Mouse (Mus musculus): ENCODE measurements around the gene Zc3h18. TPM values are rescaled to one million over a fixed set of nuclear protein-coding genes. Genes with fewer than 3 reads are reported as not detected.

Zc3h18 gene
- polyA plus RNA-seq, 1 experiment from 2014 or later, result 20.2 TPM

GRCm38 (mm10) chr8:122360696-122361416, 15.6 kb upstream of the Zc3h18 start, which contains the start of gene Trhr2:
Trhr2 (minus strand) TSS chr8:122360746.
- ATAC-seq, result no peak
- H3K36me3 ChIP-seq (ENCODE audit: insufficient read depth, low read length), result no peaks in the 10 kb centered on the region
- H3K9me3 ChIP-seq (ENCODE audit: low read length), result no peaks in the 10 kb centered on the region
- no peak for DNase-seq (ENCODE audit: low spot score)
- H3K4me2 ChIP-seq (replicated peaks; ENCODE audit: low read depth, low read length), result no peak within 1 kb of the TSS
- no peak within 1 kb of the TSS for H3K9ac ChIP-seq (replicated peaks; ENCODE audit: low read depth)
- no peak within 1 kb of the TSS for H3K4me3 ChIP-seq (ENCODE audit: low read depth, low read length)
- 70% methylated on average over 7 of the region's 7 CpGs for WGBS
- no peak within 1 kb of the TSS for H3K27ac ChIP-seq (ENCODE audit: low read length)
- H3K27me3 ChIP-seq (replicated peaks; ENCODE audit: insufficient read depth, low read length), result no peaks in the 10 kb centered on the region
- H3K4me1 ChIP-seq (ENCODE audit: insufficient read depth, low read depth, low read length), result no peaks in the 10 kb centered on the region
- TF ChIP-seq CTCF (IDR thresholded peaks at IDR 0.05), result no peak
- no peak for TF ChIP-seq EP300 (IDR thresholded peaks at IDR 0.05)

GRCm38 (mm10) chr8:122362271-122362670, 14.1 kb upstream of the Zc3h18 start:
- DNase-seq (ENCODE audit: low spot score) (no peak), ATAC-seq (no peak)
- Histone ChIP-seq H3K27ac (ENCODE audit: low read length) (no peak overlapping the region), H3K36me3 (ENCODE audit: insufficient read depth, low read length) (no peaks in the 10 kb centered on the region), H3K4me1 (ENCODE audit: insufficient read depth, low read depth, low read length) (no peaks in the 10 kb centered on the region), H3K9me3 (ENCODE audit: low read length) (no peaks in the 10 kb centered on the region), H3K4me2 (replicated peaks; ENCODE audit: low read depth, low read length) (no peak overlapping the region), H3K27me3 (replicated peaks; ENCODE audit: insufficient read depth, low read length) (no peaks in the 10 kb centered on the region), H3K9ac (replicated peaks; ENCODE audit: low read depth) (no peak overlapping the region), H3K4me3 (ENCODE audit: low read depth, low read length) (no peak overlapping the region)
- TF ChIP-seq EP300 (IDR thresholded peaks at IDR 0.05) (no peak), CTCF (IDR thresholded peaks at IDR 0.05) (no peak)
- 40% methylated on average over 5 of the region's 5 CpGs for WGBS

- ATAC-seq (no peak), DNase-seq (ENCODE audit: low spot score) (no peak)
- no peaks in the 10 kb centered on the region for H3K27me3 ChIP-seq (replicated peaks; ENCODE audit: insufficient read depth, low read length)
- H3K4me3 ChIP-seq (ENCODE audit: low read depth, low read length), result no peak overlapping the region
- H3K4me1 ChIP-seq (ENCODE audit: insufficient read depth, low read depth, low read length), result no peaks in the 10 kb centered on the region
- no peak overlapping the region for H3K9ac ChIP-seq (replicated peaks; ENCODE audit: low read depth)
- TF ChIP-seq CTCF (IDR thresholded peaks at IDR 0.05), result no peak
- TF ChIP-seq EP300 (IDR thresholded peaks at IDR 0.05), result no peak
- H3K9me3 ChIP-seq (ENCODE audit: low read length), result no peaks in the 10 kb centered on the region
- H3K27ac ChIP-seq (ENCODE audit: low read length), result no peak overlapping the region
- WGBS, result 20% methylated on average over 5 of the region's 8 CpGs
- H3K4me2 ChIP-seq (replicated peaks; ENCODE audit: low read depth, low read length), result no peak overlapping the region
- H3K36me3 ChIP-seq (ENCODE audit: insufficient read depth, low read length), result no peaks in the 10 kb centered on the region
Observed at GRCm38 (mm10) chr8:122362967-122363366, 13.4 kb upstream of the Zc3h18 start.

GRCm38 (mm10) chr8:122368494-122368893, 7.9 kb upstream of the Zc3h18 start:
- ATAC-seq (no peak), DNase-seq (ENCODE audit: low spot score) (no peak)
- H3K4me1 ChIP-seq (ENCODE audit: insufficient read depth, low read depth, low read length), result no peaks in the 10 kb centered on the region
- no peak overlapping the region for H3K9ac ChIP-seq (replicated peaks; ENCODE audit: low read depth)
- H3K4me3 ChIP-seq (ENCODE audit: low read depth, low read length), result no peak overlapping the region
- H3K36me3 ChIP-seq (ENCODE audit: insufficient read depth, low read length), result no peaks in the 10 kb centered on the region
- TF ChIP-seq CTCF (IDR thresholded peaks at IDR 0.05) (no peak), EP300 (IDR thresholded peaks at IDR 0.05) (no peak)
- H3K4me2 ChIP-seq (replicated peaks; ENCODE audit: low read depth, low read length), result no peak overlapping the region
- WGBS, result 49% methylated on average over 10 of the region's 10 CpGs
- H3K9me3 ChIP-seq (ENCODE audit: low read length), result no peaks in the 10 kb centered on the region
- no peaks in the 10 kb centered on the region for H3K27me3 ChIP-seq (replicated peaks; ENCODE audit: insufficient read depth, low read length)
- 0 out of 2 replicates have a peak overlapping the region, but pooled peaks have one; percentile 26 for H3K27ac ChIP-seq (ENCODE audit: low read length)

GRCm38 (mm10) chr8:122369665-122370064, 6.7 kb upstream of the Zc3h18 start:
- TF ChIP-seq CTCF (IDR thresholded peaks at IDR 0.05) (peak; percentile 89), EP300 (IDR thresholded peaks at IDR 0.05) (no peak)
- peak overlapping the region; percentile 38 for H3K27ac ChIP-seq (ENCODE audit: low read length)
- no peaks in the 10 kb centered on the region for H3K36me3 ChIP-seq (ENCODE audit: insufficient read depth, low read length)
- ATAC-seq, result peak; percentile 91
- H3K9me3 ChIP-seq (ENCODE audit: low read length), result no peaks in the 10 kb centered on the region
- no peak overlapping the region for H3K9ac ChIP-seq (replicated peaks; ENCODE audit: low read depth)
- H3K4me3 ChIP-seq (ENCODE audit: low read depth, low read length), result no peak overlapping the region
- no peaks in the 10 kb centered on the region for H3K4me1 ChIP-seq (ENCODE audit: insufficient read depth, low read depth, low read length)
- no peak overlapping the region for H3K4me2 ChIP-seq (replicated peaks; ENCODE audit: low read depth, low read length)
- WGBS, result 7% methylated on average over 9 of the region's 9 CpGs
- H3K27me3 ChIP-seq (replicated peaks; ENCODE audit: insufficient read depth, low read length), result no peaks in the 10 kb centered on the region
- DNase-seq (ENCODE audit: low spot score), result peak; percentile 94

GRCm38 (mm10) chr8:122371706-122372105, 4.7 kb upstream of the Zc3h18 start:
- H3K27me3 ChIP-seq (replicated peaks; ENCODE audit: insufficient read depth, low read length), result no peaks in the 10 kb centered on the region
- WGBS, result 63% methylated on average over 6 of the region's 6 CpGs

More at GRCm38 (mm10) chr8:122371706-122372105, 4.7 kb upstream of the Zc3h18 start:
- no peak for ATAC-seq
- Histone ChIP-seq H3K4me3 (ENCODE audit: low read depth, low read length) (no peak overlapping the region), H3K36me3 (ENCODE audit: insufficient read depth, low read length) (no peaks in the 10 kb centered on the region), H3K9me3 (ENCODE audit: low read length) (no peaks in the 10 kb centered on the region), H3K4me2 (replicated peaks; ENCODE audit: low read depth, low read length) (no peak overlapping the region), H3K4me1 (ENCODE audit: insufficient read depth, low read depth, low read length) (no peaks in the 10 kb centered on the region), H3K9ac (replicated peaks; ENCODE audit: low read depth) (no peak overlapping the region), H3K27ac (ENCODE audit: low read length) (no peak overlapping the region)
- DNase-seq (ENCODE audit: low spot score), result no peak
- TF ChIP-seq CTCF (IDR thresholded peaks at IDR 0.05), result no peak
- TF ChIP-seq EP300 (IDR thresholded peaks at IDR 0.05), result no peak
